Comparison of ENCODE assay signal across 8 mouse cellular contexts in genomic region chr9:72661561-72661894, GRCm38 (mm10). TPM values are rescaled to one million over a fixed set of nuclear protein-coding genes. Genes with fewer than 3 reads are reported as not detected.
DNase-seq lines count a peak whose midpoint lies in the region; ATAC-seq and TF ChIP-seq lines count a peak whose summit lies in the region.

No protein-coding gene starts in this region.

- peak overlapping the region; percentile 93 for H3K4me2 ChIP-seq in hindbrain, embryonic 12.5 days (replicated peaks)
- H3K4me2 ChIP-seq in midbrain, embryonic 14.5 days (ENCODE audit: low read length) = peak overlapping the region; percentile 89

- no peaks in the 10 kb centered on the region for H3K9me3 ChIP-seq in hindbrain, embryonic 12.5 days (replicated peaks)
- no peaks in the 10 kb centered on the region for H3K9me3 ChIP-seq in midbrain, embryonic 14.5 days (ENCODE audit: control insufficient read depth, low read length)

- H3K27ac ChIP-seq in kidney, adult 2 months (ENCODE audit: insufficient read depth, low read depth, low read length) = peak overlapping the region; percentile 82
- H3K27ac ChIP-seq in bone marrow, adult 2 months (ENCODE audit: control insufficient read depth, insufficient read depth, low read depth, low read length, poor library complexity) = peak overlapping the region; percentile 86
- H3K27ac ChIP-seq in hindbrain, embryonic 12.5 days = peak overlapping the region; percentile 99
- H3K27ac ChIP-seq in midbrain, embryonic 14.5 days (replicated peaks; ENCODE audit: low read depth, low read length) = peak overlapping the region; percentile 99

- no peak for DNase-seq in kidney, adult 2 months
- DNase-seq in kidney, adult 18-20 months = no peak
- no peak for DNase-seq in midbrain, embryonic 14.5 days
- no peak for DNase-seq in spleen, adult 12 weeks (ENCODE audit: low spot score)
- DNase-seq in ovary, postnatal 36 days (ENCODE audit: low spot score) = no peak
- DNase-seq in retina, embryonic 14.5 days (ENCODE audit: low spot score) = no peak

- 3% methylated on average over 13 of the region's 13 CpGs for WGBS in kidney, adult 2 months
- 6% methylated on average over 13 of the region's 13 CpGs for WGBS in bone marrow, adult 2 months
- WGBS in hindbrain, embryonic 12.5 days = 1% methylated on average over 13 of the region's 13 CpGs
- WGBS in midbrain, embryonic 14.5 days = under 1% methylated on average over 13 of the region's 13 CpGs

- peaks cover 22% of the 10 kb centered on the region for H3K4me1 ChIP-seq in kidney, adult 2 months (ENCODE audit: control insufficient read depth, insufficient read depth, low read length)
- peaks cover 1% of the 10 kb centered on the region for H3K4me1 ChIP-seq in bone marrow, adult 2 months (ENCODE audit: control insufficient read depth, insufficient read depth, low read length)
- peaks cover 32% of the 10 kb centered on the region for H3K4me1 ChIP-seq in hindbrain, embryonic 12.5 days
- H3K4me1 ChIP-seq in midbrain, embryonic 14.5 days (ENCODE audit: control insufficient read depth, insufficient read depth, low read length) = peaks cover 28% of the 10 kb centered on the region

- H3K36me3 ChIP-seq in kidney, adult 2 months (ENCODE audit: control insufficient read depth, insufficient read depth, low read length) = no peaks in the 10 kb centered on the region; the same call in 1 of the 2 replicates
- peaks cover 12% of the 10 kb centered on the region; the same call in 1 of the 2 replicates for H3K36me3 ChIP-seq in hindbrain, embryonic 12.5 days
- peaks cover 4% of the 10 kb centered on the region; the same call in 1 of the 2 replicates for H3K36me3 ChIP-seq in midbrain, embryonic 14.5 days (ENCODE audit: control insufficient read depth, insufficient read depth, low read length)

- H3K27me3 ChIP-seq in kidney, adult 2 months (replicated peaks; ENCODE audit: control insufficient read depth, insufficient read depth, low read length) = no peaks in the 10 kb centered on the region
- no peaks in the 10 kb centered on the region for H3K27me3 ChIP-seq in hindbrain, embryonic 12.5 days
- no peaks in the 10 kb centered on the region for H3K27me3 ChIP-seq in midbrain, embryonic 14.5 days (ENCODE audit: control insufficient read depth, insufficient read depth, low read length)

- peak overlapping the region; percentile 94 for H3K4me3 ChIP-seq in kidney, adult 2 months (ENCODE audit: insufficient read depth, low read depth, low read length)
- H3K4me3 ChIP-seq in bone marrow, adult 2 months (replicated peaks; ENCODE audit: control insufficient read depth, low read depth, low read length) = peak overlapping the region; percentile 80
- H3K4me3 ChIP-seq in hindbrain, embryonic 12.5 days = peak overlapping the region; percentile 96
- peak overlapping the region; percentile 98 for H3K4me3 ChIP-seq in midbrain, embryonic 14.5 days (replicated peaks; ENCODE audit: low read depth, low read length)

- no peak for ATAC-seq in hindbrain, embryonic 12.5 days (ENCODE audit: low FRiP score)
- no peak for ATAC-seq in midbrain, embryonic 14.5 days (ENCODE audit: low FRiP score, low TSS enrichment)

- no peak for TF ChIP-seq POLR2A in kidney, adult 2 months (IDR thresholded peaks at IDR 0.05; ENCODE audit: low read depth, low read length)
- TF ChIP-seq POLR2A in bone marrow, adult 2 months (IDR thresholded peaks at IDR 0.05; ENCODE audit: borderline replicate concordance, control insufficient read depth, low read depth, low read length) = no peak

- peak overlapping the region; percentile 100 for H3K9ac ChIP-seq in hindbrain, embryonic 12.5 days
- H3K9ac ChIP-seq in midbrain, embryonic 14.5 days (replicated peaks; ENCODE audit: low read length) = peak overlapping the region; percentile 99

- TF ChIP-seq CTCF in kidney, adult 2 months (conservative IDR thresholded peaks at IDR 0.05; ENCODE audit: insufficient read depth, insufficient read length, low read depth, low read length) = no peak
- TF ChIP-seq CTCF in bone marrow, adult 2 months (IDR thresholded peaks at IDR 0.05; ENCODE audit: control insufficient read depth, insufficient read depth, low read length) = no peak

RNA-seq across cellular contexts. Expression of gene Nedd4, which starts 0.6 kb away (rescaled TPM):
- 104 and 118 TPM in 2 replicates for polyA plus RNA-seq in kidney, adult 2 months (2012; rRNA removed)
- 37.8 and 78.6 TPM in 2 replicates for polyA plus RNA-seq in bone marrow, adult 2 months (2011; ENCODE audit: insufficient read depth, insufficient read length, low replicate concordance, missing spikeins)
- polyA plus RNA-seq in hindbrain, embryonic 12.5 days (2016; fragmentation: Nextera tagmentation; extraction: Ambion mirVana) = 704 and 727 TPM in 2 replicates
- 351 and 564 TPM in 2 replicates for polyA plus RNA-seq in midbrain, embryonic 14.5 days (2014; fragmentation: Nextera tagmentation; extraction: Ambion mirVana)
